Mouse (Mus musculus) embryonic fibroblast, embryonic 13.5 days (primary cell): ENCODE data around the gene Lypd5.

ENCODE experiments used
- CTCF ChIP-seq: IDR thresholded peaks from 2 replicates; pipeline ENCODE4 v1.5.1; 2011; ENCODE audit warnings: mild to moderate bottlenecking, control low read depth, low read length, moderate library complexity, borderline replicate concordance; ENCODE audit not compliant: insufficient read depth
- POLR2A ChIP-seq: IDR thresholded peaks from 2 replicates; pipeline ENCODE4 v1.6.1; 2011; ENCODE audit warnings: low read depth, mild to moderate bottlenecking, control low read depth, low read length, moderate library complexity

DNA sequence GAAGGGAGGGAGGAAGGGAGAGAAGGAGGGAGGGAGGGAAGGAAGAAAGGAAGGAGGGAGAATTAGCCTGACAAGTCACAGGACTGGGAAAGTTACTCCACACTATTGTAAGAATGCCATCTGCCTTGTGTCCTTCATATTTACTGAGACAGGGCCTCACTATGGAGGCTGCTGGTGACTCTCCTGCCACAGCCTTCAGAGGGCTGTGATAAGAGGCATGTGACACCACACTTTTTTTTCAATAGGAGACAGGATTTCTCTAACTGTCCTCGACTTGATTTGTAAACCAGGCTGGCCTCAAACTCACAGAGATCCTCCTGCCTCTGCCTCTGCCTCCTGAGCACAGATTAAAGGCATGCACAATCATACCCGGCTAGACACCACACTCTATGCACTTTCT lies 42.7 kb downstream of the Lypd5 start:
- TF ChIP-seq POLR2A (no peak), CTCF (no peak)
